Mouse (Mus musculus): ENCODE results near the gene Slc12a8.

Gene Slc12a8

DNA sequence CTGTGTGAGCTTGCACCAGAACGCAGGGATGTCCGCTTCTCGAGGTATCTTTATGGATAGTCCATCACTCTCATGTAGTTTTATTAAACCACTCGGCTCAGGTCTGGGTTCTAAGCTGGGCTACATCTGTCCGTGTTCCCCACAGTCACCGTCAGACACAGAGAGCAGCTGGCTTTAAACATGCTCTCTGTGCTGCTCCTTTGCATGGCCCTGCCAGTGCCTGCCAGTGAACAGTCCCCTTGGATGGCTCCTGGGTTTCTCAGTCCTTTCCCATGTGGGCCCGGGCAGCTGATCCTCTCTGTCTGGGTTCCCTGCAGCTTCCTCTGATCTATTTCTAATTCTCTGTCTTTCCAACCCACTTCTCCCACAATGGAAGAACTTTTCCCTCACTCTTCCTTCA lies 93.3 kb downstream of the Slc12a8 start:
- no peak for DNase-seq (ENCODE audit: inconsistent age in 2 of 2, low spot score in 1 of 2)

DNA sequence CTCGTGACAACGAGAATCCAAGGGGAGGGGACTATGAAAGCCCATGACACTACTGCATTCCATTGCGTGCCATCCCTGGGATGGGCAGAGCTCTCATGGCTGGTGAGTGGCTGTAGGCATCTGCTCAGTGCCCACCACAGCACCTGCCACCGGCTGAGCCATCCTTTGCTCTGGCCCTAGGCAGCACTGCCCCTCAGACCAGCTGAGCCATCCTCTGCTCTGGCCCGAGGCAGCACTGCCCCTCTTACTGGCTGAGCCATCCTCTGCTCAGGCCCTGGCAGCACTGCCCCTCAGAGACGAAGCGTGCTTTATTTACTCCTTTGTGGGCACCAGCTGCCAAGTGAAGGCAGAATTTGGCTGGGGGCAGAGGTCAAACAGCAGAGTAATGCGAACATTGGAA lies 94.2 kb downstream of the Slc12a8 start:
- no peak for DNase-seq (ENCODE audit: inconsistent age in 2 of 2, low spot score in 1 of 2)

DNA sequence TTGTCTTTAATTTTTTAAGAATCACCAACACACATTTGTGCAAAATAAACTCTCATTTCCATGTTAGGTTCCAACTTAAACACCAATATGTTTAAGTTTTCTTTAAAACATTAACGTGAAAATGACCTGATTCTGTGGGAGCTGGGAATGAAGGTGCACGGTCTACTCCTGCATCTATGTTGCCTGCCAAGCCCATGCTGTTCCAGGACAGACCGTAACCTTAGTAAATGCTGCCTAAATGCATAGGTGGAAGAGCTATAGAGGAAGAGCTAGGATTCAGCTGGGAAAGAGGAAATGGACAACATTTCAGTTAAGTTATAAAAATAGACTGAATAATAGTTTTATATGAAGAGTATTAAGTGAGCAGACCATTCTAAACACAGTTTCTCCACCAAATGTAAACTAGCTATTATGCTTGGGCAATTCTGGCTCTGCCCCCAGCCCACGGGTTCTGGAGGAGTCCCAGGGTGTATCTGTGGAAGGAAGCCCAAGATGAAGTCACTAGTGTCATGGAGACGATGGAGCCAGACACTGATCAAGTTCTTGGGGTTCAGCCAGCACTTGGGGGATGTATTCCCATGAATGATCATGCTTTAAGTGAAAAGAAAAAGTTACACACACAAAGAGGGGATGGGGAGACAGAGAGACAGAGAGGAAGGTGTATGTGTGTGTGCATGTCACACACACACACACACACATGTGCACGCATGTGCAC lies 95.1 kb downstream of the Slc12a8 start:
- DNase-seq (ENCODE audit: inconsistent age in 2 of 2, low spot score in 1 of 2) = no peak

DNA sequence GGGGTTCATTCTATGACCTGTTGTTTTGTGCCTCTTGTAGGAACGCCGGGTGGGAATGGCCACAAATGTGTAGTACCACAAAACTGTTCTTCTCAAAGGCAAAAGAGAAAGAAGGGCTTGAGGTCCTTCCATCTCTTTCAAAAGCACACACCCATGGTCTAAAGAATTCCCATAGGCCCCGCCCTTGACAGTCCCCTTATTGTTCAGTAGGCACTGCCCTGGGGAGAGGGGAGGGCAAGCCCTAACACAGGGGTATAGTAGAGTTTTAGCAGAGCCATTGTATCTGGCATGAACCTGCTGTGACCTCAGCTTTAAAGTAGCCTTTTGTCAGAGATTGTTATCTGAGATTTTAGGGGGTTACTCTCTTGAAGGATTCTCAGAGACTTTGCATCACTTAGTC lies 98.9 kb downstream of the Slc12a8 start:
- DNase-seq (ENCODE audit: inconsistent age in 2 of 2, low spot score in 1 of 2) = no peak

DNA sequence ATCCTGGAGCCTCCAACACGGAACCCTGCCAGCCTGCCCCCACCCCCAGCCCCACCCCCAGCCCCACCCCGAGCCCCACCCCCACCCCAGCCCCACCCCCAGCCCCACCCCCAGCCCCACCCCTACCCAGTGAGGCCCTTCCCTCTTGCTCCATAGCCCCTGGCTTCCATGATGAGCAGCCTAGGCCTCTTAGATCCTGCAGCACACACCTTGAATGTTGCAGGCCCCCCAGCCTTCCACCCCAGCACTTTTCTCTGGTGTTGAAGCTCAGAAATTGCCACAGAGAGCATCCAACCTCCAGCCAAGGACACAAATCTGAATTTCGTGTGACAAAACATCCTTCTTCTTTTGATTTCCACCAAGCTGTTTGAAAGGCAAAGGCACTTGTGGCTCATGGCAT lies 104.7 kb downstream of the Slc12a8 start:
- no peak for DNase-seq (ENCODE audit: inconsistent age in 2 of 2, low spot score in 1 of 2)

DNA sequence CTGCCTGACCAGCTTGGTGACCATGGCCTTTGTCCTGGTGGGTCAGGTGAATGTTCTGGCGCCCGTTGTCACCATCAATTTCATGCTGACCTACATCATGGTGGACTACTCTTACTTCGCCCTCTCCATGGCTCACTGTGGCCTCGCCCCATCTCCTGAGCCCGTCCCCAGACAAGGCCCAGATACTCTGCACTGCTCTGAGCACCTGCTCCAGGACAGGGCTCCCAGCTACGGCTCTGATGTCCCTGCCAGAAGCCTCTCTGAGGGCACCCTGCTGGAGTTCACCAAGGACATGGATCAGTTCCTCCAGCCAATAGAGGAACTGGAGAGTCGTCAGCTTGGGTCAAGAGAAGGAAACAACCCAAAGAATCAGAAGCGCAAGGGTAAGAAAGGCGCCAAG lies 107.5 kb downstream of the Slc12a8 start:
- no peak for DNase-seq (ENCODE audit: inconsistent age in 2 of 2, low spot score in 1 of 2)

DNA sequence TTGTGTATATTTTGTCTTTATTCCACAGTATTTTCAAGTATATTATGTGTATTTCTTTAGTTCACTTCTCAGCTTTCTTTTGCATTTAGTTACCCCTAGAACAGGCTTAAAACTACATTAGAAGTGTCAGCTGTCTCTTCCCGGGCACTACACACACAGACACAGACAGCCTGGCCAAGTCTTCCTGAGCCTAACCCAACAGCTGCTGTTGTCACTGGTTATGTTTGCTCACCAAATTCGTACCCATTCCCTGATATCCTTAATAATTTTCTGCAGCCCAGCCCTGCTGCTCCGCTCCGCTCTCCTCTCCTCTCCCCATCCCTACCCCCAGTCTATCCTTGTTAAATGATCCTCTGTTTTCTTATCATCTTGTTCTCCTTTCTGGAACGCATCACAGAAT lies 112.4 kb downstream of the Slc12a8 start:
- DNase-seq (ENCODE audit: inconsistent age in 2 of 2, low spot score in 1 of 2) = no peak

DNA sequence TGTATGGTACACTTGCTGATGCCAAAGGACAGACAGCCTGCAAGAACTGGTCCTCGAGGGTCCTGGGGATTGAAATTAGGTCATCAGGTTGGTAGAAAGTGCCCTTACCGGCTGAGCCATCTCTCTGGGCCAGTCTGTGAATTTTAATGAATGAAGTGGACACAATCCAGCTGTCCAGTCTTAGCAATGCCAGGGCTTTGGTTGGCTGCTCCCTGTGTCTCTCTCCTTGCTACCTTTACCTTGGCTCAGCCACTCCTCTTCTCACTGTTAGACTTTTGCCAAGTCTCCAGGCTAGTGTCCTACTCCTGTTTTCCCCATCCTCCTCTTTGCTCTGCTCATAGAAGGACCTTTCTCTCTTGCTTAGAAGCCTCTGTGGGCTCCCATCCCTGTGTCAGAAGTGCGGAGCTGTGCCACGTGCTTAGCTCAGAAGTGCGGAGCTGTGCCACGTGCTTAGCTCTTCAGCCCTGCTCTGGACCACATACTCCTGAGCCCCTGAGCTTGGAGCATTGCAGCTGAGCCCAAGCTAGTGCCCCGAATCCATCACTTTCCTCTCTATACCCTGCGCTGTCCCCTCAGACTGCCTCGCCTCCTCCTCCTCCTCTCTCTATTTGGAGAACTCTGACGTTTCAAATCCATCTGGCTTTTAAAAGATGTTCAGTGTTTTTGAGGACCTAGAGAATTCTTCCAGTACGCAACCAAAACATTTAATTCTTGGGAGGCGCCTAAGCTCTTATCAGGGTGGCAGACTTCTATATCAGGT lies 118.9 kb downstream of the Slc12a8 start:
- DNase-seq (ENCODE audit: inconsistent age in 2 of 2, low spot score in 1 of 2) = no peak

DNA sequence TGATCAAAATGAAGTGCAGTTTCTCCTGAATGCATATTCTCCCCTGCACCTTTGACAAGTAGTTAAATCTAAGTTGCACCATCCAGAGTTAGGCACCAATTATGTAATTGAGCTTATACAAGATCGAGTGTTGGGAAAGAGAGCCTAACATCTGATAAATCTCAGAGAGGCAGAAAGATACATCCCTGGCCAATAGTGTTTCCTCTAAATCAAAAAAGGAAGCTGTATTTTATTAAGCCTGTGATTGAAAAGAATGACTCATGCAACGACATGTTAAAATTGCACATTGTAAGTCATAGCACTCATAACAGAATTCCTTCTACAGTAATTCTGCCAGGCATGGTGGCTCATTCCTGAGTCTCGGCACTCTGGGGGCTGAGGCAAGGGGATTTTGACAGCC lies 124.7 kb downstream of the Slc12a8 start:
- no peak for DNase-seq (ENCODE audit: inconsistent age in 2 of 2, low spot score in 1 of 2)

DNA sequence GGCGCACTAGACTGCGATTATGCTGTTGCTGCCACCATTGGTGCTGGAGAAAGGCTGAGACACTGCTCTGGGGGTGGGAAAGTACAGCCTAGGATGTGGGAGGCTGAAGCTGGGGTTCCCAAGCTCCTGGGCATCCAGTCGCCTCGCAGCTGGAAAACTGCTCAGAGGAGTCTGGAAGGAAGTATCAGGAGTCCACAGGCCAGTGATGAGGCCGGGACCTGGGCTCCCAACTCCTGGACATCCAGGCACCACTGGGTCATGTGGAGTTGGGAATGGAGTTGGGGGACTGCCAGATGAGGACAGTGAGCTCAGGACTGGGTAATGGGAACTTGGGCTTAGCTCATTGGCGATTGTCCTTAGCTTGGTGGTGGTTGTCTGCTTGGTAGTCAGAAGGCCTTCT lies 136.0 kb downstream of the Slc12a8 start:
- no peak for DNase-seq (ENCODE audit: inconsistent age in 2 of 2, low spot score in 1 of 2)

DNA sequence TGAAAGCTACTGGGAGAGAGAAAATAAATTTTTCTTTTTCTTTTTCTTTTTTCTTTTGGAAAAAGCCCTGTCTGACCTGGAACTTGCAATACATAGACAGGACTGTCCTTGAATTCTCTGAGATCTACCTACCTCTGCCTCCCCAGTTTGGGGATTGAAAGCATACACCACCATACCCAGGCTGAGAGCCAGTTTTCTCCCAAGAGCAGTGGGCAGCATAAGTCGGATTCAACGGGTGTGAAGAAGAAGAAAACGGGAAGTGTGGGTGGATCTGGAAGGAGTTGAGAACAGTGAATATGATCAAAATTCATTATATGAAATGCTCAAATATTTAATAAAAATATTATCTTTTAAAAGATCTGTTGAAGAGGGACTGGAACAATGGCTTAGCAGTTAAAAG lies 138.3 kb downstream of the Slc12a8 start:
- DNase-seq (ENCODE audit: inconsistent age in 2 of 2, low spot score in 1 of 2) = no peak

DNA sequence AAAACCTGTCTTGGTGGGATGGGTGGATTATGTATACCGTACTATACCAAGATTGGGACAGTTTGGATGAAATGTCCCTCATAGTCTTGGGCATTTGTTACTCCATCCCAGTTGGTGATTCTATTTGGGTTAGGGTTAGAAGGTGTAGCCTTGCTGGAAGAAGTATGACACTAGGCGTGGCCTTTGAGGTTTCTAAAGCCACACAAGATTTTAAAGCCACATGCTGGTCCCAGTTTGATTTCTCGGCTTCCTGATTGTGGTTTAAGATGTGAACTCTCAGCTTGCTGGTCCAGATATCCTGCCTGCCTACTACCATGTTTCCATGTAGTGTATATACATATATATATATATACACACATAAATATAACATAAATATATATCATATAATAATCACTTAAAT lies 140.1 kb downstream of the Slc12a8 start:
- DNase-seq (ENCODE audit: inconsistent age in 2 of 2, low spot score in 1 of 2) = no peak

DNA sequence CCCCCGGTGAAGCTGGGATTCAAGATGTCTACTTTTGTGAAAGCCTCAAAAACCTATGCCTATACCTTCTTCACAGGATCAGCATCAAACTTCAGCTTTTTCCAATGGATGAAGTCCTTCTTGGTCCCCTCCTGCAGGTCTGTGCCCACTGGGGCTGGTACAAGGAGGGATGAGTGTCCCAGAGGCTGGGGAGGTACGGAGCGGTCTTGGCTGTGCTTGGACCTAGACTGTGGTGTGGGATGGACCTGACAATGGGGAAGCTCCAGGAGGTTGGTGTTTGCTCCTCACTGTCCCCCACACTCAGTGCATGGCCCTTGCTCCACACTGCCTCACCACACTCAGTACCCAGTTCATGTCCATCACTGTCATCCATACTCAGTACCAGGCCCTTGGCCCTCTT lies 141.0 kb downstream of the Slc12a8 start:
- no peak for DNase-seq (ENCODE audit: inconsistent age in 2 of 2, low spot score in 1 of 2)

DNA sequence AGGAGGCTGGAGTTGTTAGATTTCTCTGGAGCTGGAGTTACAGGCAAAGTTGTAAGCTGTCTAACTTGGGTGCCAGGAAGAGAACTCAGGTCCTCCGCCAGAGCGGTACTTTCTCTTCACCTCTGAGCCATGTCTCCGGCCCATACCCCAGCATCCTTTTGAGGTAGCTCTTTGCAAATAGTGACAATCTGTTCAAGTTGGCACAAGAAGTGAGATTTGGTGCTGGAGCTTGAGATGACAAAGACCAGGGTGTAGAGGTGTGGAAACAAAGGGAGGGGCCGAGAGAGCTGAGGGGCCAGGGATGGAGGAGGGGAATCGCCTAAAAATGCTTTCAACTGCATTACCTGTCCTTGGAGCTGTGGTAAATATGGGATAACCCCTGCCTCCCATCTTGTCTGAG lies 142.4 kb downstream of the Slc12a8 start:
- no peak for DNase-seq (ENCODE audit: inconsistent age in 2 of 2, low spot score in 1 of 2)

DNA sequence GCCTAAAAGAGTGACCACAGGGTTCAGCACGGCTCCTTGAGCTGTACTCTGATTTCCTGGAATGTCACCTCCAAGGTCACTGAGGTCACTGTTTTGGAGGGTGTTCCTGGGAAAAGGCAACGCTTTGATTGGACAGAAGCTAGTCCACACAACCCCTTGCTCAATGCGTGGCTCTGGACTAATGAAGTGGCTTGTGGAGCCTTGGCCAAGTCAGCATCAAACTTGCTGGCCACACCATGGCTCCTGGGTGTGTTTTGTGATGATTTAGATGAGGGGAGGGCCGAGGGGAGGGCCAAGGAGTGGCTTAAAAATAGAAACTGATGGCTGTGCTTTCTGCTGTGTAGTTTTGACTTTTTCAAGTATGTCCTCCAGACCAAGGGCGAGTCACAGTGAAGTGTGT lies 143.0 kb downstream of the Slc12a8 start:
- DNase-seq (ENCODE audit: inconsistent age in 2 of 2, low spot score in 1 of 2) = peak; percentile 65 to 94

DNA sequence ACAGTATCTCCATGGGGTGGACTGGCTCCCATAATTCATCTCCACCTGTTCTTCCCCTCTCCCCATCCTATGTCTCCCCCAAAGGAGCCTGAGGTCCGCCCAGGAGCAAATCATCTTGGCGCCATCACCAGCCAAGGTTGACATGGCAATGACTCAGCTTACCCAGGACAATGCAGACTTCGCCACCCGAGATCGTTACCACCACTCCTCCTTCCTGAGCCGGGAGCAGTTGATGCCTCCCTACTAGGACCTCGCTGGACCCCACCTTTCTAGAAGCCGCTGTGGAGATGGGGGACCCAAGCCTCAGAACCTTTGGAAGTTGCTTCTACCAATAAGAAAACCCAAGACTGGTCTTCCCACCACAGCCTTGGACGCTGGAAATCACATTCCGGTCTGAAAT lies 145.7 kb downstream of the Slc12a8 start:
- DNase-seq (ENCODE audit: inconsistent age in 2 of 2, low spot score in 1 of 2) = no peak

DNA sequence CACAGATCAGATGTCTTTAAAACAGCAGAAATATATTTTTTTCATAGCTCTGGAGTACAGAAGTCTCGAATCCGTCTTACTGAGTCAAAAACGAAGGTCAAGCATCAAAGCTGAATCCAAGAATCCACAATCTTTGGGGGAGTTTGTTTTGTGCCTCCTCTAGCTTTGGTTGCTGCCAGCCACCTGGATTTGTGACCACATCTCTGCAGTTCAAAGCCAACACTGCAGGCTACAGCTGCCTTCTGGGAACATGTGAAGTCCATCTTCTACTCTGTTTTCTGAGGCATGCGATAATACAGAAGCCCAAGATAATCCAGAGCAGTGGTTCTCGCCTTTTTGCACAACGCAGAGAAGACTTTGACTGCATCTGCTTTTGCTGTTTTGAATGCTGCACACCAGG lies 149.1 kb downstream of the Slc12a8 start:
- DNase-seq (ENCODE audit: inconsistent age in 2 of 2, low spot score in 1 of 2) = no peak

DNA sequence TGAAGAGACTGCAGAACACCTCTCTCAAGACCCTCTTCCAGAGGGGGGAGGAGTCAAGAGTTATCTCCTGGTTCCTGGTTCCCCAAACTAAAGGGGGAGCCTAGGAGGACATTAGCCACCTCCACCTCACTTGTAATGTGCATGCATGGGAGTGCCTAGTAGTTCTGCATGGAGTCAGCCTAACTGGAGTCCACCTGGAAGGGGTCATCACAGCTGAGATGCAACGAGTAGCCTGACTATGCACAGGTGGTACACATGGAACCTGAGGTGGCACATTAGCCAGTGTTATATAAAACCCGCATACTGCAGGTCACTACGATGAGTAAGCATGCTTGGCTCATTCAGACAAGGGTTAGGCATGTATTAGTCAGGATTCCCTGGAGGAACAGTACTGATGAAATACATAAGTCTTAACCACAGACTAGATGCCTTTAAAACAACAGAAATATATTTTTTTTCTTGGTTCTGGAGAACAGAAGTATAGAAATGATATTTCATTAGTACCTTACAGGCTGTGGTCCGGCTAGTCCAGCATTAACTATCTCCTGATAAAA lies 149.9 kb downstream of the Slc12a8 start:
- DNase-seq (ENCODE audit: inconsistent age in 2 of 2, low spot score in 1 of 2) = no peak

DNA sequence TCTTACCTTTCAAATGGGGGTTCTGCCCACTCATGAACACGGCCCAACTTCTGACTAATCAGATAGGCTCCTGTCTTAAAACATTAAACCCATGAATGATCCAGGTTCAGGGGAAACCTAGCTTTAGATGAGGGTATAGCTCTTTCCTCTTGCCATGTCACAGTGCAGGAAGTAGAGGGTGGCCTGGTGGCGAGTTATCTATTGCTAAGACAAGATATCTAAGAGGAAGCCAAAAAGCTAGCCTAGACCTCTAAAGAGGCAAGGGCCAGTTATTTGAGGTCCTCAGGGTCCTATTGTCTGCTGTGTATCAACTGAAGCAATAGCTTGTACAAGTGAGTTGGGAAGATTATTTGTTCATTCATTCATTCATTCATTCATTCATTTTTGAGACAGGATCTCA lies 151.3 kb downstream of the Slc12a8 start:
- no peak for DNase-seq (ENCODE audit: inconsistent age in 2 of 2, low spot score in 1 of 2)

DNA sequence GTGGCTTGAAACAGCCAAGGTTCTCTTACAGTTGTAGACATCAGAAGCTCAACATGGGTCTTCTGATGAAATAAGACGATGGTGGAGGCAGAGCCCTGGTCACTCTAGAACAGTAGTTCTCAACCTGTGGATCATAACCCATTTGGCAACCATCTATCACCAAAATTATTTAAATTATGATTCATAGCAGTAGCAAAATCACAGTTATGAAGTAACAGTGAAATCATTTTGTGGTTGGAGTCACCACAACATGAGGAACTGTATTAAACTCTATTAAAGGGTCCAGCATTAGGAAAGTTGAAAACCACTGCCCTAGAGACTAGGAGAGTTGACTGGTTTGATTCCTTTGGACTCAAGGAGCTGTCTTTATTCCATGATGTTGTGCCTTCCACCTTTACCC lies 151.9 kb downstream of the Slc12a8 start:
- DNase-seq (ENCODE audit: inconsistent age in 2 of 2, low spot score in 1 of 2) = no peak

DNA sequence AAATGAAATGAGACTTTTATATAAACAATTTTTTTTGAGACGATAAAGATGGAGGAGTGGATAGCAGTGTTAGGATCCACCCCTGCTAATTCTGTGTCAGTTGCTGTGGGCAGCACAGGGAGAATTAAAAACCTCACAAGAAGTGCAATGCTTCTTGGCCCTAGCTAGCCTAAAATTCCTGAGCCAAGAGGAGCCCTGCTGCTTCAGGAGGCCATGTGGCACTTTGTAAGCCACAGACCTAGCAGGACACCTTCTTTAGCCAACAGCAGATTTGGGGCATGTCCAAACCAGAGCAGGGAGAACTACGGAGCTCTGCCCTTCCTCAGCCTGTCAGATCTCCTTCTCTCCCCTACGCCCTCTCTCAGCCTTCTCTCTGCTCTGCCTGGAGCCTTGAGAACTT lies 153.2 kb downstream of the Slc12a8 start:
- peak in 1 of 2 experiments; percentile 60 for DNase-seq (ENCODE audit: inconsistent age in 2 of 2, low spot score in 1 of 2)

DNA sequence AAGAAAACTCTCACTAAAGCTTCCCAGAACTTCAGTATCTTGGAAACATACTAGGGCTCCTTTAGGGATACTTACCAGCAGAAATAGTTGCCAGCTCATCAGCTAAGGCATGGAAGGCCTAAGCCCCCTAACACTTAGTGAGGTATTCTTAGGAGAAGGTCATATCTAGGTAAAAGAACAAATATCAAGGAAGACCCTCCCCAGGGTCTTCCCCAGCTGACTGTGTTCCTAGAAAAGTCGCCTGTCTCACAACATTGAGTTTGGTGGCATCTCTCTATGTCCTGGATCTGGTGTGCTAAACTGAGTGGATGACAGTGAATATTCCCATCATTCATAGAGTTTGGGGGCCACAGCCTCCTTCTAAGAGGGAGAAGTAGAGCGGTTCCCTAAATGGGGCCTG lies 153.8 kb downstream of the Slc12a8 start:
- DNase-seq (ENCODE audit: inconsistent age in 2 of 2, low spot score in 1 of 2) = no peak

DNA sequence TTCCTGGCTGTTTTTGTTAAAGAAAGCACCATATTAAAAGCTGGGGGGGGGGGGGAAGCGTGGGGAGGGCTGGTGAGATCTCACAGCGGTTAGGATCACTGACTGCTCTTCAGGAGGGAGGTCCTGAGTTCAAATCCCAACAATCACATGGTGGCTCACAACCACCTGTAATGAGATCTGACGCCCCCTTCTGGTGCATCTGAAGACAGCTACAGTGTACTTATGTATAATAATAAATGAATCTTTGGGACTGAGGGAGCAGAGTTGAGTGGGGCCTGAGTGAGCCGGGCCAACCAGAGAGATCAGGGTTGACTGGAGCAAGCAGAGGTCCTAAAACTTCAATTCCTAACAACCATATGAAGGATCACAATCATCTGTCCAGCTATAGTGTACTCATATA lies 155.1 kb downstream of the Slc12a8 start:
- no peak for DNase-seq (ENCODE audit: inconsistent age in 2 of 2, low spot score in 1 of 2)
